Mouse (Mus musculus): ENCODE results near the gene Creb3.

DNA sequence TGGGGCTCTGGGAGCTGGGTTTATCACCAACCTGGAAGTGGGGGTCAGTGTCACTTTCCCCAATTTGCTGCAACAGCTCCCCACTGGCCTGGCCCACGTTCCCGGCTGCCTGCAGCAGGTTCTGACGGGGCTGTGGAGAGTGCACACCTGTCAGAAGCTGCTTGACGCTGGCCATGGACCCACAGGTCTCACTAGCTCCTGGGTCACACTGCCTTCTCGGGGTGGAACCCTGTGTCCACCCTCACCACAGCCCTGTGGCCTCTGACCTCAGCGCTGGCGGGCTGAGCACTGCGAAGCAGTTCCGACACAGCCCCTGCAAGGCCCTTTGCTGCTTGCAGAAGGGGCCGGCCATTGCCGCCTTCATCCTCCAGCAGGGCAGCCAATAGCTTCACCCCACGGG, 13.1 kb upstream of the Creb3 start:
- TF ChIP-seq CTCF (IDR thresholded peaks at IDR 0.05; ENCODE audit: borderline replicate concordance, insufficient read depth, low read length) (no peak), POLR2A (IDR thresholded peaks at IDR 0.05; ENCODE audit: low read depth, low read length) (no peak)

Data from embryonic fibroblast, embryonic 13.5 days (primary cell).